Mouse (Mus musculus) erythroblast, embryonic 14.5 days (primary cell): Measurements from ENCODE around the gene Fam20c. TPM values are rescaled to one million over a fixed set of nuclear protein-coding genes. Genes with fewer than 3 reads are reported as not detected.

ENCODE experiments used
- H3K27me3 ChIP-seq: 2 replicates; pipeline ENCODE4 v1.6.1; 2012; ENCODE audit warnings: inconsistent platforms; ENCODE audit not compliant: control insufficient read depth
- H3K36me3 ChIP-seq: 2 replicates; pipeline ENCODE4 v1.6.1; 2012; ENCODE audit warnings: mild to moderate bottlenecking, inconsistent platforms; ENCODE audit not compliant: control insufficient read depth
- H3K4me1 ChIP-seq: 2 replicates; pipeline ENCODE4 v1.6.1; 2012; ENCODE audit warnings: inconsistent platforms; ENCODE audit not compliant: control insufficient read depth
- H3K4me3 ChIP-seq: replicated peaks from 2 replicates; pipeline ENCODE3; 2012; ENCODE audit warnings: moderate library complexity, mild to moderate bottlenecking, inconsistent platforms
- H3K9me3 ChIP-seq: 2 replicates; pipeline ENCODE4 v1.6.1; 2012; ENCODE audit warnings: low read length, inconsistent platforms, mixed read lengths; ENCODE audit not compliant: control insufficient read depth
- GATA1 ChIP-seq: IDR thresholded peaks from 2 replicates; pipeline ENCODE4 v1.6.1; 2012; ENCODE audit warnings: low read length, inconsistent platforms, mixed read lengths
- TAL1 ChIP-seq: IDR thresholded peaks from 3 replicates; pipeline ENCODE4 v1.6.1; 2012; ENCODE audit warnings: low read length, inconsistent platforms, mixed read lengths
- polyA plus RNA-seq: library from polyadenylated mRNA; stranded (reverse); fragments of >175 nt; gene quantifications from 2 replicates; pipeline ENCODE4 v1.2.3, GENCODE M21; 2012

The Fam20c gene
- polyA plus RNA-seq, 1 experiment, result 0.08 TPM

- TF ChIP-seq TAL1, result no peak
- TF ChIP-seq GATA1, result no peak
- no peaks in the 10 kb centered on the region for H3K36me3 ChIP-seq
- H3K27me3 ChIP-seq, result no peaks in the 10 kb centered on the region
- no peaks in the 10 kb centered on the region; the same call in 1 of the 2 replicates for H3K9me3 ChIP-seq
- no peak overlapping the region for H3K4me3 ChIP-seq
- H3K4me1 ChIP-seq, result no peaks in the 10 kb centered on the region
Observed at GRCm38 (mm10) chr5:138850462-138850844, 96.1 kb downstream of the Fam20c start.

- Histone ChIP-seq H3K4me1 (no peaks in the 10 kb centered on the region), H3K27me3 (no peaks in the 10 kb centered on the region), H3K9me3 (no peaks in the 10 kb centered on the region; the same call in 1 of the 2 replicates), H3K4me3 (no peak overlapping the region), H3K36me3 (no peaks in the 10 kb centered on the region)
- TF ChIP-seq TAL1, result no peak
- TF ChIP-seq GATA1, result no peak
Observed at GRCm38 (mm10) chr5:138851296-138851780, 97.0 kb downstream of the Fam20c start.

GRCm38 (mm10) chr5:138852151-138852550 lies 97.8 kb downstream of the Fam20c start:
- Histone ChIP-seq H3K9me3 (no peaks in the 10 kb centered on the region; the same call in 1 of the 2 replicates), H3K4me1 (no peaks in the 10 kb centered on the region), H3K36me3 (no peaks in the 10 kb centered on the region), H3K27me3 (no peaks in the 10 kb centered on the region), H3K4me3 (no peak overlapping the region)
- TF ChIP-seq TAL1 (no peak), GATA1 (no peak)

- H3K9me3 ChIP-seq, result no peaks in the 10 kb centered on the region; the same call in 1 of the 2 replicates
- TF ChIP-seq GATA1 (no peak), TAL1 (no peak)
- H3K36me3 ChIP-seq, result no peaks in the 10 kb centered on the region
- H3K4me1 ChIP-seq, result no peaks in the 10 kb centered on the region
- H3K27me3 ChIP-seq, result no peaks in the 10 kb centered on the region
- H3K4me3 ChIP-seq, result no peak overlapping the region
Observed at GRCm38 (mm10) chr5:138853349-138853748, 99.0 kb downstream of the Fam20c start.

GRCm38 (mm10) chr5:138857010-138857617 lies 102.8 kb downstream of the Fam20c start:
- Histone ChIP-seq H3K36me3 (no peaks in the 10 kb centered on the region), H3K27me3 (no peaks in the 10 kb centered on the region)

GRCm38 (mm10) chr5:138857811-138858251 lies 103.5 kb downstream of the Fam20c start:
- Histone ChIP-seq H3K4me1 (no peaks in the 10 kb centered on the region), H3K36me3 (no peaks in the 10 kb centered on the region), H3K27me3 (no peaks in the 10 kb centered on the region), H3K4me3 (no peak overlapping the region), H3K9me3 (no peaks in the 10 kb centered on the region)
- TF ChIP-seq GATA1, result no peak
- no peak for TF ChIP-seq TAL1

More at GRCm38 (mm10) chr5:138857010-138857617, 102.8 kb downstream of the Fam20c start:
- Histone ChIP-seq H3K4me3 (no peak overlapping the region), H3K4me1 (no peaks in the 10 kb centered on the region), H3K9me3 (no peaks in the 10 kb centered on the region; the same call in 1 of the 2 replicates)
- TF ChIP-seq TAL1, result no peak

Other genes starting within 250 kb of the Fam20c start
- not detected in 2 replicates for gene 1700123K08Rik, start 189.8 kb upstream of the Fam20c start, polyA plus RNA-seq
- 0.05 and 0.06 TPM in 2 replicates for gene Zfp68, start 134.8 kb upstream of the Fam20c start, polyA plus RNA-seq
- gene A430033K04Rik, start 131.7 kb upstream of the Fam20c start, polyA plus RNA-seq, result 0.01 and 0.03 TPM in 2 replicates
- gene Gm5294, start 65.6 kb downstream of the Fam20c start, polyA plus RNA-seq, result not detected in 2 replicates
- gene Pdgfa, start 242.9 kb downstream of the Fam20c start, polyA plus RNA-seq, result 0.02 TPM in 1 of 2 replicates, not detected in the other